Mouse (Mus musculus) Muller cell, postnatal 12 days (primary cell): ENCODE measurements at regions not wholly inside any gene's neighbourhood (a gene's known extent, or its start where the extent isn't known, plus 50 kb on each side); places are given as distances from the start of the nearest gene placed in this dataset.

Experiments used
- DNase-seq: peaks from one replicate; pipeline ENCODE4 v3.0.0-alpha.2; 2015; ENCODE audit errors: inconsistent ontology term

DNA sequence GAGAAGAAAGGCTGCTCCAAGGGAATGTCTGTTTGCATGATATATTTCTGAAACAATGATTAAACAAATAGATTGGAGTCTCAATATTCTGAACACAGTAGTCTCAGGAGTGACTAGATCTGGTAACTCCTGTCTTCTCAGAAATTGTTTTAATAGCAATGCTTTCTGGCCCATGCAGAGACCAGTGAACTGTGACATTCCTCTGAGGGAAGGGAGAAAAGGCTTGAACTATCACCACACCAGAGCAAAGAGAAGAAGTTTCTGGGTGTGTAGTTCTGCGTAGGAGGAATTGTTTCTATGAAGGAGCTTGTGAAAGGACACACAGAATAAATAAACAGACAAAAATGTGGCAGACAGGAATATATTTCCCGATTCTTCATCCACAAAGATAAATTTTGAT is 277.1 kb downstream of the Osr1 start:
- peak; percentile 58 for DNase-seq

DNA sequence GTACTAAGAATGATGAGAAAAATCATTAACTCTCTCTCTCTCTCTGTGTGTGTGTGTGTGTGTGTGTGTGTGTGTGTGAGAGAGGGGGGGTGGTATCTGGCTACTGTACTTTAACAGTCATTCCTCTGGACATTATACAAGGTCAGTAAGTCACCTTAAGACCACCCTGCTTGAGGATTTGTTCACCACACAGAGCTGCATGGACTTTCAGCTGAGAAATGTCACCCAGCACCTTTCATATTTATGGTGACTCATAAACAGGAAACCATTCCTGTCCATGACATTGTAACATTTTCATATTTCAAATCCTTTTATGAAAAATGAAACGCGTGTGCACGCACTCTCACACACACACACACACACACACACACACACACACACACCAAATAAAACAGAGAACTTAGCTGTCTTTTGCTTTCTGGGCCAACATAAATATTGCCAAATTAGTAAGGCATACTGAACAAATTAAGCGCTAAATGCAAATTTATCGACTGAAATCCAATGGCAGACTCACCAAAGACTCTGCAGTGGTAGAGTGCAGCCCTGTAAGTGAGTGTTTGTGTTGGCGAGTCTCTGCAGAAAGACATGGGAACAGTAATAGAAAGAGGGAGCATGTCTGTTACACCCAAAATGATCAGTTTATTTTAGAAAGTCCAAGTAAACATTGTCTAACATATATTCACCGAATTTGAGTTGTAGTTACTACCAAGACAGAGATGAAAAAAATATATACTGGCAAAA is 277.7 kb downstream of the Osr1 start:
- DNase-seq = no peak

DNA sequence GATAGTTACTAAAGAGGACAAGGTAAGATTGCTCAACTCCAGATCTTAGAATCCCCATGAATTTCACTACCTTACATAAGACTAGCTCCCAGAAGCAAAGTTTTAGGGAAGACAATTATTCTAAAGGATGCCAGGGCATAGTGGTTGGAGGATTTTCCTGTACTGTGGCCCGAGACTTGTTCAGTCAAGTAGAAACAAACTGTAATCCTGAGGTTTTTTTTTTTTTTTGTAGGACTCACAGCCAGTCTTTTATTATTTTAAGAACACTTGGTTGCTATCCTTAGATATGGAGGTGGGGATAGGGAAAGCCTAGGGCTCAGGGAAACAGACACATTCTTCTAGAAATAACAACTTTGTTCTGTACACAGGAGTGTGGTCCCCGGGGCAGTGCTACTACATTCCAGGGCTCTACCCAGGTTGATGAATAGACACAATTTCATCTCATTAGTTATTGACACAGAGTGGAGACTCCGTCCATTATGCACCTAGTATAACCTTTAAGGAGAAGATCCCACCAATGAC is 285.6 kb downstream of the Osr1 start:
- no peak for DNase-seq

DNA sequence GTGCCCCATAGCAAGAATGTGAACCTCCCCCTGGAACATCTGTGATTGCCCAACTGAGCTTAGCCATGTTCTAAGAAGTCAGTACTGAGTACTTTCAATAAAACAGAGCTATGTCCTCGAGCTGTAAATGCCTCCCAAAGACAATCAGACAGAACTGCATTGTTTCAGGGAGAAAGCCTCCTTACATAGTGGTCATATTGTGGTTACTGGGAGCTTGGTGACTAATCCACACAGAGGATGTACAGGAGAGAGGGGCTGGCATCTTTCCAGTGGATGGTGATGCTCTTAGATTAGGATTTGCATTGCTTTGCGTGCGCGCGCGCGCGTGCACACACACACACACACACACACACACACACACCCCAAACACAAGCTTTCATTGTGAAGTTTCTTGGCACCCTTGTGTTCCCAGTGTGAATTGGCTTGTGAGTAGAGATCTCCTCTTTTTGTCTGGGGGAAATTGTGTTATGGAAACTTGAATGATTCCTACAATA is 286.3 kb downstream of the Osr1 start:
- DNase-seq = peak; percentile 92

DNA sequence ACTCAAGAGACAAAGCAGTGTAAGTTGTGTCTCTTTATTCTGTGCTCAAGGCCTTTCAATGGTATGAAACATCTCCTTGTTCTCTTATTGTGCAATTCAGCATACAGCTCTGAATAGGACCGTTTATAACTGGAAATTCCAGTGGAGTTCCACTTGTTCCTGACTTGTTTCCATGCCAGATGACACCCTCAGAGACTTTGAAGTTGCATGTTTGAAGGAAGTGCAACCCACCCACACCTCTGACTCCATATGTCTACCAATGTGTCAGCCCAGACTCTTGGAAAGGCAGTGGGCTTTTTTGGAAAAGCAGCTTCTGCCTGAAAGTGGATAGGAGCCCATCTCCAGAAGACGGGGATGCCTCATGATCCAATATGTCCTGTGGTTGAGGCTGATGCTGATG is 288.1 kb downstream of the Osr1 start:
- DNase-seq = peak; percentile 78

DNA sequence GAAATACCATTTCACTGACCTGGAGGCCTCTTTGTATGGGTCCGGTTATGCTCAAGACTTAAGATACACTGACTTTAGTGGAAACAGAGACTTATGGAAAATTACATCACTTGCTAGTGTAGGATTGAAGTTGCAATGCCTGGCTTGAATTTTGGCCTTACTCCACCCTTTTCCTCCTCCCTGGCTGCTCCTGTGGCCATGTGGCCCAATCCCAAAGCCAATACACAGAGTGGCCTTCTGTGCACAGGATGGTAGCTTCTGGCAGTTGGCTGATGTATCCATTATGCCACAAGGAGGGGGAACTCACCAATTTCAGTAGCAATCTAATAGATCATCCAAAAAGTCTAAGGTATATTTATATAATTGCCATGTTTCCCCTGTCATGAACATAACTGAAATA is 292.4 kb downstream of the Osr1 start:
- DNase-seq = no peak

DNA sequence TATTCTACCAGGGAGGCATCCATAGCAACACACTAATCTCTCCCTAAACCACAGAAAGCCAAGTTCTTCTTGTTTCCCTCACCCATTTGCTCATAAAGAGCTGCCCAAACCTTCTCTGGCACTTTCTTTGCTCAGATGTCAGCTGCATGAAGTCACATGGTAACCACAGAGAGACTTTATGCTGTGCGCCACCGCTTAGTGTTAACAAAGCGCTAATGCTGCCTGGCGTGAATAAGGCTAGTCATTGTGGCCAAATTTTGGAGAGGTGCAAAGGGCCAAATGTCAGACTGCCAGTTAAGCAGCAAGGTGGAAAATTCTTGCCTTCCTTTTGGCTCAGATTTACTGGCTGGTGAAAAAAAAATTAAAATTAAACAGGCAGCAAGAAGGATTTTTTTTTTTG is 302.3 kb downstream of the Osr1 start:
- DNase-seq = peak; percentile 19

DNA sequence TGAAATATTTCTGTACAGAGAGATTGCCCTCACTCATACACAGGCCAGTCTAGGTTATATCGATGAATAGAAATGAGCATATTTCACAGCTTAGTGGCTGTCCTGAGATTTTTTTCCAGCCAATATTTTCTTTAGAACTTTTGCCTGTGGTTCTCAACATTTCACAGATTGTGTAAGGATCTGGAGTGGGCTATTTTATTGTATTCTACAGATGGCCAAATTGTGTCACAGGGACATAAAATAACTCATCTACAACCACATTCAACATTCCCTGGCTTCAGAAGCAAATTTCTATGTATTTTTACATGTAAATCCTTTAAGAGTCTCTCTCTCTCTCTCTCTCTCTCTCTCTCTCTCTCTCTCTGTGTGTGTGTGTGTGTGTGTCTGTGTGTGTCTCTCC is 303.3 kb downstream of the Osr1 start:
- no peak for DNase-seq

DNA sequence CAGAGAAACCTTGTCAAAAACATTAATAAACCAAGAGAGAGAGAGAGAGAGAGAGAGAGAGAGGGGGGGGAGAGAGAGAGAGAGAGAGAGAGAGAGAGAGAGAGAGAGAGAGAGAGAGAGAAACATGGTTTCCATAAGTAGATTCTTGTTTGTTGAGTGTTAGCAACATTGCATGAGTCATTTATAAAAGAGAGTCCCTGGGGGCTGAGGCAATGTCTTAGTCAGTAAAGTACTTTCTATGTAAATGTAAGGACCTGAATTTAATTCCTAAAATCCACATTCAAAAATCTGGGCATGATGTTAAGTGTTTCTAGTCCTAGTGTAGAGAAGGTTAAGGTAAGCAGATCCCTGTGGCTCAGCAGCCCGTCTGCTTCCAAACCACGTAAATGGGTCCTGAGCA is 304.9 kb downstream of the Osr1 start:
- no peak for DNase-seq

DNA sequence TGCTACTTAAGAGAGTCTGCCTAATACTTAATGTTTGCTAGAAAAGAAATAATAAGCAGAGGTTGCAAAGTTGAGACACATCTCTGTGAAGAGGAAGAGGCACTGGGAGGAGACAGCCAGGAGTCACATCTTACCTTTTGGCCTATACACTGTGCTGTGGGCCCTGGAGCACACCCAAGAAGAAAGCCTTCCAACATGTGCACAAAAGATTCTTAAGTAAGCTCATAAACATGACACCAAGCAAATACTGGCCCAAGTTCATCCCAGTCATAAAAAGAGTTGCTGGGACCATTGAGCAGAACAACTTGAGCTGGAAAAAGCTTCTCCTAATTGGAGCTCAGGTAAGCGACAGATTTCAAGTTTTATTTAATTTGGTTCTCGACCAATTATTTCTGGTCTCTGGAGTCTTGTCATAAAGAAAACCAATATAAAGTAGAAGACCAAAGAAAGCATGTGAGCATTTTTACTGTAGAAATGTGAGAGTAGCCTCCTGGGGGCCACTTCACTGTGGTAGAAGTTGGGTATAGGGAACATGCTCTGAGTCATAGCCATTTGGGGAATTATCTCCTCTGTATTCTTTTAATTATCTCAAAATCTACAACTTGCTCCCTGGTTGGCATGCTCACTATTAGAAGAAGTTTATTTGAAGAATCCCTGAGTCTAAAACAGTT is 312.2 kb downstream of the Osr1 start:
- DNase-seq = no peak

DNA sequence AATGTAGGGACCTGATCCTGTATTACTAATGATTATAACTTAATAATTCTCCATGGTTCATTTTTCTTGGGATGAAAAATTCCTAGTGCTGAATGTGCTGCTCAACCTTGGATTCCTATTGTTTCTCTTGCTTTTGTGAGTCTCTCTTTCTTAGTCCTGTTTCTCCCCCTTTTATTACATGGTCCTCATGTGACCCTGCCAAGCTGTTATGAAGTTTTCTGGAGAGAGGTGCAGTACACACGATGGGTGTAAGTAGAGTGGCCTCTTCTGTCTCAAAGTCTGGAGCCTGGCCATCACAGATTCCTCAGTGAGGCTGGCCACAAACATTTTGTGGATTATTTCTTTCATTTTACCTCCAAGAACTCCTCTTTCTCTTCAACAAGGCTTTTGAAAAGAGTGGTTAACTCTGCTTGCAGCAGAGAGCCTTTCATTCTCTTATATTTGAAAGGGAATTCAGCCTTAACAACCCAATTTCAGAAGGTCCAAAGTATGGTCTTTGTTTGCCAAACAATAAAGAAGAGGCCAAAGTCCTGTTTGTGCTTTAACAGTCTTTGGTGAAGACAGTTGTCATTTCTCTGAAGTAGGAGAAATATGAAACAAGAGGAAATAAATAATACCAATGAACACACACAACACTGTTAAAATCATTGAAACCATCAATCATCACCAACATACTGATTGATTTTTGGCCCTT is 313.3 kb downstream of the Osr1 start:
- DNase-seq = peak; percentile 5

DNA sequence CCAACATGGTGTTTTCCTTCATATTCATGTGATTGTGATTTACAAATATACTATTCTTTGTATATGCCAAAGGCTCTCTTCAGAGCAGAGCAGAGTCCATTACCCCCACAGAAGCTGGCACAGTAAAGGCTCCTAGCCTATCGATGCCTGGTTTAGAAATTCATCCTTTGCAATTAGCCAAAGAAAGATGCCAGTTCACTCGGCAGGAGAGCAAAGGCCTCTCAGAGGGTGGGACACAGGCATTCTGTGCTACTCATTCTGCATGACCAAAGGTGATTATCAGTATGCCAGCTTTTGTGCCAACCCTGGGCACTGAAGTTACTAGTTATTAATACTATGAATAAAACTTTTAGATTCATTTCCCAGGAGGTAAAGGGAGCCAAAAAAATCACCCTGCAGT is 324.6 kb downstream of the Osr1 start:
- DNase-seq = no peak

DNA sequence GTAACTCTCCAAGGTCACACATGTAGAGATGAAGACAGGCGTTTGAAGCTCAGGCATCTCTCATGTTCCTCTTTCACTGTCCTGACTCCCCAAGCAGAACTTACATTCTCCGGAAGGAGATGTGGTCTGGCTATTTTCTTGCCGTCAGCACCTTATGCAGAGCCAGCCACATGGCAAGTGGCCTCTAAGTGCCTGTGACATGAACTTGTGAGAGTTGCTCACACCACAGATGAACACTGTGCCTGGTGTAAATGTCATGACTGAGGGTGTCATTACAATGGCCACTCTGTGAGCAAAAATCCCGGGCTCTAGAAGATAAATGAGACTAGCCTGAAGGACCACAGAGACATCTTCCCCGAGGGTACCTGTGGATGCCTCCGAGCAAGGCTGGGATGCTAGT is 328.1 kb downstream of the Osr1 start:
- no peak for DNase-seq

DNA sequence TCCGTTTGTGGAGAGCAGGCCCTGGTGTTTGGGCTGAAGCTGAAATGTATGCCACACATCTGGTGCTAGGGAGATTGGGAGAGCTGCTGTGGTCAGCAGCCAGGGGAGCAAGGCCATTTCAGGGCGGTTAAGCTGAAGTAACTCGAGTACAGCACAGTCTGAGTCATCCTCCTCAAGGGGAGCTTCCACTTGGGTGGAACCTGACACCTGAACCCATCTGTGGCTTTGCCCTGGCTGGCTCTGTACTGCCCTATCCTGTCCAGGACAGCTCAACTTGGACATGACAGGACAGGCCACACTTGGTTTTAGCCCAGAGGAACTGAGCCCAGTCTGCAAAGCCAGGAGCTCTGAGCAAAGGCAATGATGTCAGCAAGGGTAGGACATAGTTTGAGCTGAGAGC is 328.5 kb downstream of the Osr1 start:
- peak; percentile 57 for DNase-seq

DNA sequence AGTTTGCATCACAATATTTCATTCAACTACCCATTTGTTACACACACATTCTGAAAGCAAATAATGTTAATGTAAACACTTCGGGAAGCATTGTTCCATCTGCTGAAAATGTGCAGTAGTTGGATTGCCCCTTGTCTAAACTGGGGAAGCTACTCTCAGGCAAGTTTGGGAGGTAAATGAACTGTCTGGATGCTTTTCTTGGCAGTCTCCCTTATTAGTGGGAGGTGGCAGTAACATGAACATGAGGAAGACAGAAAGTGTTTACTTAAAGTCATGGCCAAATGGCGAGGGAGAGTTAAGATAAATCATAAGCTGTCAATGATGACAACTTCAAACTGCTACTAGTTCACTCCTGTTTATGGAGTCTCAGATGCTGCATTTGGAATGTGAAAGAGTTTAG is 332.0 kb downstream of the Osr1 start:
- DNase-seq = no peak

DNA sequence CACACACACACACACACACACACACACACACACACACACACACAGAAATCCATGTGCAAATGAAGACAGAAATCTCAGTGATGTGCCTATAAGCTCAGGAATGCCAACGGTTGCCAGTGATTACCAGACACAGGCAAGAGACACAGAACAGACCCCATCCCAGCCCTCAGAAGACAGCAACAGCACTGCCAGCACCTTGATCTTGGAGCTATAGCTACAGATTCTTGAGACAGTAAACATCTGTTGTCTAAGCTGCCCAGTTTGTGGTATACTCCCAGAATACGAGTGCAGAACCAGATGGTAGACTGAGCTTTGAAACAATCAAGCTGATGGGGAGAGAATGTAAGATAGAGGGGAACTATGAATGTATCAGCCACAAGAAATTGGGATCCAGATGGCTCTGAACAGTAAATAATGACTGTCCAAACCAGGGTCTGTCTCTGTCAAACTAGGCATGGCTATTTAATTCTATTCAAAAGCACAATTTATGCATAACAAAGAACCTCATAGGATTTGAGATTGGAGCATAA is 333.9 kb downstream of the Osr1 start:
- DNase-seq = no peak

DNA sequence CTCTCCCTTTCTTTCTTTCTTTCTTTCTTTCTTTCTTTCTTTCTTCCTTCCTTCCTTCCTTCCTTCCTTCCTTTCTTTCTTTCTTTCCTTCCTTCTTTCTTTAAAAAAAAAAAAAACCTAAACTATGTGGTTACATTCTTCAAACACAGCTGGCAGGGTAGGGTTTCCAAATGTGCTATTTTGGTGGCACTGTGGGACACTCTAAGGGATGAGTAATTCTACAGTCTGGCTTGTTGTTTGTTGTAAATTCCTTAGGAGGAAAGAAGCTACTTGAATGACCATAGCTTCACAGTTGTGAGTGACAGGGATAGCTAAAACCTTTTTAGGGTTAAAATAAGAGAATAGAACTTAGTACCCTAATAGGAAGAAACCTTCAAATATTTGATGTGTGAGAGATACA is 342.4 kb downstream of the Osr1 start:
- DNase-seq = peak; percentile 17

DNA sequence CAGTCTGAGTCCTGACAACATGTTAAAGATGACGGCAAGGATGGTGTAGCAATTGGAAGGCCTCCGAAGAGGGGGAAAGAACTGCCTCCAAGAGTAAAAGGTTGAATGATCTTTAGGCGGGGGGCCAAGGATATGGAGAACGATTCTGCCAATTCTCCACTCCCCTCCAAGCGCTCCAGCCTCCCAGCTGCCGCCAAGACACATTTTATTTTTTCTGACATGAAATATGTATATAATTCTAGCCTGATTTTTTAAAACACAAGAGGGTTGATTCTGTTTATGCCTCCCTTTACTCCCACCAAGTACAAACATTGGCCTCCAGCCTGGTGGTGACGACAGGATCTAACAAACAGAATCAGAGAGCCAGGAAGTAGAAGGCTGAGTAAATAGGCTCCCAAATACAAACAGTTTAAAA is 345.8 kb downstream of the Osr1 start:
- no peak for DNase-seq

DNA sequence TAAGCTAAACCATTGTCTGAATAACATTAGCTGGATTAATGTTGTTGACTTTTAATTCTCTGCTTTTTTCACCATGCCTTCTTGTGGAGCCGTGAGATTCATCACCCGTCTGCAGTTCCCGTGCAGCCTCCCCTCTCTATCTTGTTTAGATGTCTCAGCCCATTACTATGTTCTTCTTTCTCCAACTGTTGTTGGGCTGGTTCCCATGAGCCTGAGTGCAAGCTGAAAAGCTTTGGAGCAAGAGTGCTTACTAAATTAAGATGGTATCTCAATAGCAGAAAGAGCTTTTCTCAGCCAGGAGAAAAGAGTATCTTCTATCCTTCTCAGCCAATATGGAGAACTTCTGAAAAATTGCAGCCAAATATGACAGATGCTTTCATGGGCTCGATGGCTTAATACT is 348.1 kb downstream of the Osr1 start:
- DNase-seq = no peak

DNA sequence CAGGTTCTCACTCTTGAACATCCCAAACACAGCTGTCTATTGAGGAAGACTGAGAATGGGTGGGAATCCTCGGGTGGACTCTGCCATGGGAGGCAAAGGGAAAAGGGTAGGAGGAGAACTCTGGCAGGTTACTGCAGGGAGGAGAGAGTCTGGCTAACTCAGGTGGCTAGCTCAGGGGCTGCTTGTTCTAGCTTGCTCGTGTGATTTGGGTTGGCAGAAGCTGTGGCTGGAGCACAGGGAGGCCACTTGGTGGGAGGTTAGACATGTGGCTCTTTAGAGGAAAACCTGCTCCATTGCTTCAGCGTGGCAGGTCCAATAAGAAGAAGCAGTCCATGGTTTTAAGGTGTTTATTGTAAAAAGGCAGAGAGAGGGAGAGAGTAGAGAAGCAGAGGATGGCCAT is 349.1 kb downstream of the Osr1 start:
- no peak for DNase-seq

DNA sequence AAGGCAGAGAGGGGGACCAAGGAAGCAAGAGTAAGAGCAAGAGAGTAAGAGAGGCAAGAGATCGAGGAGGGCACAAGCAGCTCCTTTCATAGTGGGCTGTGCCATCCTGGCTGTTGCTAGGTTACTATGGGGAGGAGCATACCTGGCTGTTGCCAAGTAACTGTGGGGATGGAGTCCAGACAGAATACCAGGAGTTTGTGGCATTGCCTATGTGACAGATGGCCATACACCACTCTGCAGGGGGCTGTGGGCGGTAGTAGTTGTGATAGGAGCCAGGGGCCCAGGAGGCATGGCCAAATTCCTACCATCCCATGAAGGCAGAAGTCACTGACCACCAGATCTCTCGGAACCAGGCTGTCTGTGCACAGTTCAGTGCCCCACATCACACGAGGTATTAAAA is 349.5 kb downstream of the Osr1 start:
- no peak for DNase-seq

DNA sequence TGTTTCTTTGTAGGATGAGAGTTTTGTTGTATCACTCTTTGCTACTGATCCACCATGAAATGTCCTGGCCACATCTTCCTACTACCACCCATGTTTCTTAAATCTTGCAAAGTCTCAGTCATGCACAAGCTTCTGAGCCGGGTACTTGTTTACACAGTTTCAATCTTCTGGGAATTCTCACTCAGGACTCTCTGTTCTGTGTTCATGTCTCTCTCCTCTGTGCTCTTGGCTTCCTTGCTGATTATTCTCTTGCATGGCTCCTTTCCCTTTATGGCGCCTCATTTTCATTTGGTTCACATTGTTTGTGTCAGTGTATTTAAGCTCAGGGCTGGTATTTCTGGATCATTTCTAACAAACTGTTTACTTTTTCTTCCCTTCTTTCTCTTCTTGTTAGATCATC is 350.5 kb downstream of the Osr1 start:
- DNase-seq = no peak
